Mouse (Mus musculus): ENCODE data around the gene Dhrs4.
A peak's percentile ranks its signal among the peaks of the same experiment; 100 is the strongest.

Gene Dhrs4

GRCm38 (mm10) chr14:55486836-55487235 is 8.3 kb downstream of the Dhrs4 start:
- DNase-seq (ENCODE audit: low read depth, low spot score) = no peak

DNA sequence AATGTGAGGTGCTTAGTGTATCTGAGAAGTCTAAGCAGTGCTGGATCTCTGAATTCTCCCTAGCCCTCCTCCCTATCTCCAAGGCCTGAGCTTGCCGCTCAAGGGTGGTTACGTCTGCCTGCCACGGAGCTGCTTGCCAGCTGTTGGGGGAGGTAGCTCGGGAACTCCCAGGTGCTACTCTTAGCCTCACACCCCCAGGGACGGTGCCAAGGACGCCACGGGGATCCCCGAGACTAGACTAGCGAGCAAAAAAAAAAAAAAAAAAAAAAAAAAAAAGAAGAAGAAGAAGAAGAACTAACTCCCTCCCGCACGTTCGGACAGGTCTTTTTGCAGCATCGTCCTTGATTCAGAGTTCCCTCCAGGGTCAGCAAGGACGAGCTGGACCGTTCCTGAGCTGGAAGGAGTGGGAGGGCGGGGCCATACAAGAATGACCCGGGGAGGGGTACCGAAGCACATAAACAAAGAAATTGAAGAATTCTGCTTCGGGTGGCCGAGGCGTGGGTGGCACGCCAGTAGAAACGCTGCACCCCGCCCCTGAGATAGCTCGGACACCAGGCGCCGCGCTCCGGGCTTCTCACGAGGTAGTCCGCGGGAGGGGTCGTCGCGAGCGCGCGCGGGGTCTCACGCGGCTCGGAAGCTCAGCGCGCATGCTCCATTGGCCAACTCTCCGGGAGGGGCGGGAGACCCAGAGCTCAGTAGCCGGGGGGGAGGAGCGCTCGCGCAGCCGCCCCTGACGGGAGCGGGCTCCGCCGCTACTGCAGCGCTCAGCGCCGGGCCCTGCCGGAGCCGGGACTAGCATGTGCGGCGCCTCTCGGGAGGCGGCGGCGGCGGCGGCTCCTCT is 12.0 kb downstream of the Dhrs4 start, which contains the start of gene Carmil3:
Gene Carmil3 (plus strand): TSS at position 291 of the 841 bp plus-strand sequence.
- peak; percentile 52 for DNase-seq (ENCODE audit: low read depth, low spot score)

- peak; percentile 87 for DNase-seq (ENCODE audit: low read depth, low spot score)
Observed at GRCm38 (mm10) chr14:55491291-55491833, 12.8 kb downstream of the Dhrs4 start.

DNA sequence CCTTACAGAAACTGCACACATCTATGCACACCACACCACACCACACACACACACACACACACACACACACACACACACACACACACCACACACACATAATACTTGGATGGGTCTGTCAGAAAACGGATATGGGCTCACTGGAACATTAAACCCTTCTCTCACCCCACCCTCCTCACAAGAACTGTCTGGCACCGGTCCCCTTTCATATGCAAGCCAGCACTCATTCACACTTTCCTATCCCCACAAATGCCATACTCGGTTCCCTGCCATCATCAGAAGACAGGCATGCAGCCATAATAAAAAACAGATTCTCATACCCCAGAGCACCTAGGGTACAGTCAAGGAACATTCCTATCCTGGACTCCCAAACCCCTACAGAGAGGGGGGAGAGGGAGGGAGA is 13.5 kb downstream of the Dhrs4 start:
- DNase-seq (ENCODE audit: low read depth, low spot score) = no peak

DNA sequence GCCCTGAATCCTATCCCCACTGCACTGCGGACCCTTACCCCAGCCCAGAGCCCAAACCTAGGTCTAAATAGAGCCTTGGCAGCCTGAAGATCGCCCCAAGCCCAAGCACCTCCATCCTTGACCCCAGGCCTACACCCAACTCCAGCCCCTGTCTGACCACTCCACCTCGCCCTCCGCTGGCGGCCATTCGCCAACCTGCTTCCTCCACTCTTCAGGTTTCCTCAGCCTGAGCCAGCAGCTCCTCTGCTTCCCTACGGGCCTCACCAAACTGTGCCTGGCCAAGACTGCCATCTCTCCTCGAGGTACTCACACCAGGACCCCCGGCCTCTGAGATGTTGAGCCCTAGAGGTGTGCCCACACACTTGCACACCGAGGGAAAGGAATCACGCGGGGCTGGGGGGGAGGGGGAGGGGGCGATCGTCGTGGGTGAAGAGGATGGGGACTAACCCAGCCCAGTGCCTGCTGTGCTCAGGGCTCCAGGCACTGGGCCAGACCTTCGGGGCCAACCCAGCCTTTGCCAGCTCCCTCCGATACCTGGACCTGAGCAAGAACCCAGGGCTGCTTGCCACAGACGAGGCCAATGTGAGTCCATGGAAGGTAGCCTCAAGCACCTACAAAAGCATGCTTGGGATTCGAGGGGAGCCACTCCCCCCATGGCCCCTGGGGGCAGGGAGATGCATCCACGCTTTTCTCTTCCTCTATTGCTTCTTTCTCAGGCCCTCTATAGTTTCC is 17.1 kb downstream of the Dhrs4 start:
- DNase-seq (ENCODE audit: low read depth, low spot score) = no peak

DNA sequence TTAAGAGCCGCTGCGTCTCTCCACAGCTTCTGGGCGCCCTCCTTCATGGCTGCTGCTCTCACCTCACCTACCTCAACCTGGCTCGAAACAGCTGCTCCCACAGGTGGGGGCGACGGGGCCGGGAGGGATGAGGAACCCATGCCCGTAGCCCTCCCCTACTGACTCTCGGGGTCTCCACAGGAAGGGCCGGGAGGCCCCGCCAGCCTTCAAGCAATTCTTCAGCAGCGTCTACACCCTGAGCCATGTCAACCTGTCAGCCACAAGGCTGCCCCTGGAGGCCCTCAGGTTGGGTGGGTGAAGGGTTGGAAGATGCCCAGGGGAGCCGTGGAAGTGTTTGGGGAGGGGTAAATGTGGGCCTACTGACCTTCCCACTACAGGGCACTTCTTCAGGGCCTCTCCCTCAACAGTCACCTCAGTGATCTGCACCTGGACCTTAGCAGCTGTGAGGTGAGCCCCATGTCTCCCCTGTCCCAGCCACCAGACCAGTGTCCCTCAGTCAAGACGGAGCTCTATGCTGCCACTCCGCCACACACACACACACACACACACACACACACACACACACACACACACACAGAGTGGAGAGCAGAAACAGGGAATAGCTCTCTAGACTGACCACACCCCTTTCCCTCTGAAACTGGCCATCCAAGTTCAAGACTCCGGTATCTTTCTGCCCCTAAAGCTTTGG is 18.3 kb downstream of the Dhrs4 start:
- DNase-seq (ENCODE audit: low read depth, low spot score) = no peak

DNA sequence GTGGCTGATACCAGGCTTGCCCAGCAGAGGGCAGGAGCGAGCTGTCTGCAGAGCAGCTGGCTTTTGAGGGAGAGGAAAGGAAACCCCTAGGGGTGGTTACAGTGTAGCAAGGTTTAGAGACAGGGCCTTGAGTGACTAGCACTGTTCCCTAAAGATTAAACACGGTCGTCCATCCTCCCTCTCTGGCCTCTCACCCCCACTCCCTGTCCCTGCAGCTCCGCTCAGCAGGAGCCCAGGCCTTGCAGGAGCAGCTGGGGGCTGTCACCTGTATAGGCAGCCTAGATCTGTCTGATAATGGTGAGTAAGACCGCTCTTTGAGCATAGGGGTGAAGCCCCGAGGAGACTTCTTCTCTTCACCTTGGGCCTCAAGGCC is 18.9 kb downstream of the Dhrs4 start:
- peak; percentile 90 for DNase-seq (ENCODE audit: low read depth, low spot score)

DNA sequence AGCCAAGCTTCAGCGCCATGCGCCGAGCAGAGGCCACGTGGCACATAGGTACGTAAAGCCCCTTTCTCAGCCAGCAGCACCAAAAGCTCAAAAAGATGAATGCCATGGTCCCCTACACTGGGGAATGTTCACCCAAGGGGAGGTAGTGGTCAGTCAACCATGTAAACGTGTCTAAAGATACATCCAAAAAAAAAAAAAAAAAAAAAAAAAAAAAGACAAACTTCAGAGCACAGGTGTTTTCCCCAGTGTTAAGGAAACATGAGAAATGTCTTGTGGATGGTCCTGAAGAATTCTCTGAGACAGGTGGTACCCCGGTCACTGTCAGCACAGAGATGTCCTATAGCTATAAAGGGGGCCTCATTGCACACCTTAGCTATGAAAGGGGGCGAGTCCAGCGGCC is 27.1 kb downstream of the Dhrs4 start:
- DNase-seq (ENCODE audit: low read depth, low spot score) = no peak

- no peak for DNase-seq (ENCODE audit: low read depth, low spot score)
Observed at GRCm38 (mm10) chr14:55507801-55508200, 29.2 kb downstream of the Dhrs4 start.

DNA sequence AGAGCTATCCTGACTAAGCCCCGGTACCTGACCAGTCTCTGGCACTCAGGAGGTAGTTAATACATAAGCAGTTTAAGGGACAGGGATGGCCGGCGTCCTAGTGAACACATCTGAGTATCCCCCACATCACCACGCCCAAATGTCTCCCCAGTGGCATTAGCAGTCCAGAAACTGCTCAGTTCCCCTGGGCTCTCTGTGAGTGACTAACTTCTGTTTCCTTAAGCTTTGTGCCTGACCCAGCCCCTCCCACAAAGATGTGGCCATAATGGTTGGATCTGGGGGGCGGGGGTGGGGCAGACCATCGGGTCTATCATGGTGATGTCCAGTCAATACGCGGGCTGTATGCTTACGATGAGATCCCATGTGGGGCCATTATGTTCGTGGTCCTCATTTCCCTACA is 31.0 kb downstream of the Dhrs4 start:
- DNase-seq (ENCODE audit: low read depth, low spot score) = no peak

DNA sequence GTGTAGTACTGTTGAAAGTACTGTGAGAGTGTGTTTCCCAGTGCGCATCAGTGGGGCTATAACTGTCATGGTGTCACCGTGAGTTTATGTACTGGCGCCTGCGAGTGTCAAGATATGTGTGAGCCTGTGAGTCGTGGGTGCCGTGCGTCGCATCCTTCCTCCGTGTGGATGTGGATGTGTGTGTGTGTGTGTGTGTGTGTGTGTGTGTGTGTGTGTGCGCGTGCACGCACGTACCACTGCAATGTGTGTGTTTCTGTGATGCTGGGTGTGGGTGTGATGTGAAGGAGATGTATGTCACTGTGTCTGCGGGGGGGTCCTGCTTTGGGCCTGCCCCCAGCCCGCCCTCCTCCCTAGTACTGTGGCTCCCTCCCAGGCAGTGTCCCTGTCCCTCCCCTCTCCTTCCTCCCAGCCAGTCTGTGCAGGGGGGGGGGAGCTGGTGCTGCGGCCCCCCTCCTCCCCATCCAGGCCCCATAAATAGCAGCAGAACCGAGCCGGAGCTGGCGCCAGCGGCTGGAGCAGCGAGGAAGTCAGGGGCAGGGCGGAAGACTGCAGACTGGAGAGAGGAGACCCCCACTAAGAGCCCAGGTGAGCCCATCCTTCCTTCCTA is 31.7 kb downstream of the Dhrs4 start, which contains the start of gene Cpne6:
Gene Cpne6 (plus strand): TSS at position 321 of the 607 bp plus-strand sequence.
- no peak for DNase-seq (ENCODE audit: low read depth, low spot score)

GRCm38 (mm10) chr14:55511037-55511436 is 32.5 kb downstream of the Dhrs4 start:
- DNase-seq (ENCODE audit: low read depth, low spot score) = no peak

- DNase-seq (ENCODE audit: low read depth, low spot score) = no peak
Observed at GRCm38 (mm10) chr14:55513927-55514326, 35.4 kb downstream of the Dhrs4 start.

DNA sequence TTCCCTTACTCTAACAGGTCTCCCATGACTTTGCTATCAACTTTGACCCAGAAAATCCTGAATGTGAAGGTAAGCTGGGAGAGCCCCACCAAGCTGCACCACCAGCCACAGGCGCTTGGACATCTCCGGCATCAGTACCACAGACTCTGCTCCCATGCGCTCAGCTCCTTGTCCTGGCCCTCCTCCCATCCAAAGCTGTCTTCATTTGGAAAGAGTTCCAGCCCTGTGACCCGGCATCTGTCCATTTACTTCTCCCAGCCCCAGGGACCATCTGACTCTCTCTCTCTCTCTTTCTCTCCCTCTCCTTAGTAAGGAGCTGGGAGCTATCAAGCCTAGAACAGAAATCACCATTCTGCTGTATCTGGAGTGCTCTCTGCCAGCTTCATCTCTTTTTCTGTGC is 37.3 kb downstream of the Dhrs4 start:
- DNase-seq (ENCODE audit: low read depth, low spot score) = no peak

DNA sequence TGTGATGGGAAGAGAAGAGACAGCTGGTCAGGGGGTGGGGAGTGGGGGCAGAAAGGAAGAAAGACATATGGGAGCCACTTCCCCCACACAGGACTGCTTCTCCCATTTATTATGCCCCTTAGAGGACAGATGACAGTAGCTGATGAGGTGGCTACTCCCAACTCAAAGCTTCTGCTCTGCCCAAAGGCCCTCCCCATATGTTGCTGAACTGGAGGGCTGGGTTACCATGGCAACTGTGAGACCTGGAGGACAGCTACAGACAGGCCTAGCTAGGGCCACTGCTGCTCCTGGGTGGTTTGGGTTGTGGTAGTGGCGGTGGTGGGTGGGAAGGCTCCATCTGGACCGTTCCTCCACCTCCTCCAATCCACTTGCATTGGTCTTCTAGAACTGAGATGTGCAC is 40.3 kb downstream of the Dhrs4 start:
- peak; percentile 65 for DNase-seq (ENCODE audit: low read depth, low spot score)

DNA sequence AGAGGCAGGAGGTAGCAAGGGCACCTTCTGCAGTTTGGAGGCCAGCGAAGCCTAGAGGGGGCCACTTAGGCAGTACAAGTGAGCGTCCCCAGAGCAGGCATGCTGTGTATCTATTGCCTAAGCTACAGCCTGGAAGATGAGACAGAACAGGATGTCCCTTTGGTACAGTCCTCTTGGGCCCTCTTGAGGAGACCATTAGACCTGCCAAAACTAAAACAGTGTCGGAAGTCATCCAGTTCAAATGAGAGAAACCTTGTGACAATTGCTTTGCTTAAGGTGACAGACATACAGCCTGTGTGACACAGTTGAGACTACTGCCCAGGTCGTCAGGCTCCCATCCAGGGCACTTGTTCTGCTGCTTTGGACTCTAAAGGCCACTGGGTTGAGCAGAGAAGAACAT is 41.0 kb downstream of the Dhrs4 start:
- DNase-seq (ENCODE audit: low read depth, low spot score) = no peak

- DNase-seq (ENCODE audit: low read depth, low spot score) = peak; percentile 68
Observed at GRCm38 (mm10) chr14:55520451-55521361, 42.1 kb downstream of the Dhrs4 start.

DNA sequence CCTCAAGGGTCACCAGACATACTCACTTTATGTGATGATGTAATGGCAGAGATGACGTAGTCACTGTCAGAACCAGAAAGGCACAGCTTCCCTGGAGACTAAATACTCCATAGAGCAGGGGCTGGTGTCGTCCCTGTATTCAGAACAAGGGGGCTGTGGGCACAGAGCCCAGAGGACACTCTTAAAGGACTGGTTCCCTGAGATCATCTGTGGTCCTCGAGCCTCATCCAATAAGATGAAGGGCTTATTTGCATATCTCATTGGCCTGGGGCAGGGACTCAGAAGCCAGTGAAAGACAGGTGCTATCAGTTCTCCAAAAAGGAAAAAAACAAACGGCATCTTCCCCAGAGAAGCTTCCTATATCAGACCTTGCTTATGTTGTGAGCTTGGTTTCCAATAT is 45.5 kb downstream of the Dhrs4 start:
- no peak for DNase-seq (ENCODE audit: low read depth, low spot score)

GRCm38 (mm10) chr14:55524785-55525184 is 46.2 kb downstream of the Dhrs4 start, which contains the start of gene Nrl:
Nrl (minus strand) TSS chr14:55524981.
- DNase-seq (ENCODE audit: low read depth, low spot score) = no peak

DNA sequence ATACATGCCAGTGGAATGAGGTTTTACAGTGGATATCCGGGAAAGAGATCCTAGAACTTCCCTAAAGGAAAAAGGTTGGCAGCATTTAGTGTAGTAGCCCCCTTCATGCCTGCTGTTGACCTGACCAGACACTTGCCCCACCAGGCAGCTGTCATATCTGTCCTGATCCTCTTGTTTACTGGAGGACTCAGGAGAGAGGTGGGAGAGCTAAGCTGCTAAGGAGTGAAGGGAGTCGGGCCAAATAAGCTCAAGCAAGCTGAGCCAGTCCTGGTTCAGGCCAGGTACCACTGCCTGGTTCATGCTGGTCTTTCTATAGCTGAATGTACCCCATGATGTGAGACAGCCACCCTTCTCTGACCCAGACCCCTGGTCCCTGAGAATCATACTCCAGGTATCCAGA is 48.1 kb downstream of the Dhrs4 start:
- no peak for DNase-seq (ENCODE audit: low read depth, low spot score)
